Mouse (Mus musculus) heart, postnatal 0 days (tissue): ENCODE results near the gene Pla2g2f. TPM values are rescaled to one million over a fixed set of nuclear protein-coding genes. Genes with fewer than 3 reads are reported as not detected.

Source experiments
- ATAC-seq: fragments of 200-750 bp; cut with Nextera tagmentation; 2 replicates; pipeline ENCODE4 v1.8.0; 2017; ENCODE audit warnings: low read depth, moderate number of reproducible peaks, moderate library complexity; ENCODE audit not compliant: insufficient read depth
- DNase-seq: peaks from one replicate; pipeline ENCODE4 v3.0.0-alpha.2; 2016; ENCODE audit warnings: low spot score
- H3K27ac ChIP-seq: fragments of 300-500 bp; sonication (generic); 2 replicates; pipeline ENCODE4 v1.5.1; 2014; ENCODE audit warnings: low read depth, mild to moderate bottlenecking
- H3K27me3 ChIP-seq: fragments of 300-500 bp; sonication (generic); 2 replicates; pipeline ENCODE4 v1.6.1; 2014; ENCODE audit warnings: low read length, mixed read lengths; ENCODE audit not compliant: control insufficient read depth, insufficient read depth
- H3K36me3 ChIP-seq: fragments of 300-500 bp; sonication (generic); replicated peaks from 2 replicates; pipeline ENCODE4 v1.6.1; 2014; ENCODE audit warnings: low read length, mixed read lengths; ENCODE audit not compliant: control insufficient read depth, insufficient read depth
- H3K4me1 ChIP-seq: fragments of 300-500 bp; sonication (generic); 2 replicates; pipeline ENCODE4 v1.6.1; 2014; ENCODE audit warnings: antibody characterized with exemption; ENCODE audit not compliant: control insufficient read depth, insufficient read depth
- H3K4me2 ChIP-seq: fragments of 300-500 bp; sonication (generic); 2 replicates; pipeline ENCODE4 v1.6.1; 2014; ENCODE audit warnings: low read depth, mild to moderate bottlenecking, low read length, moderate library complexity
- H3K4me3 ChIP-seq: fragments of 300-500 bp; sonication (generic); 2 replicates; pipeline ENCODE4 v1.5.1; 2014; ENCODE audit warnings: low read depth, low read length
- H3K9ac ChIP-seq: fragments of 300-500 bp; sonication (generic); replicated peaks from 2 replicates; pipeline ENCODE4 v1.6.1; 2014; ENCODE audit warnings: low read depth, low read length, mixed read lengths
- H3K9me3 ChIP-seq: fragments of 300-500 bp; sonication (generic); replicated peaks from 2 replicates; pipeline ENCODE4 v1.6.1; 2016; ENCODE audit warnings: low read length; ENCODE audit not compliant: control insufficient read depth
- CTCF ChIP-seq: IDR thresholded peaks from 2 replicates; pipeline ENCODE4 v1.5.1; 2016; ENCODE audit warnings: antibody characterized with exemption, control low read depth, low read depth
- EP300 ChIP-seq: IDR thresholded peaks from 2 replicates; pipeline ENCODE4 v1.6.1; 2016; ENCODE audit warnings: antibody characterized with exemption, low read depth
- WGBS: fragments of 180-500 bp; shearing (Covaris S2); extraction: QIAGEN DNeasy Blood & Tissue Kit; methylation state at CpG from one replicate; pipeline ENCODE4 v1.1.7; 2014; 5-methylcytosine and 5-hydroxymethylcytosine counted together
- polyA plus RNA-seq: library from polyadenylated mRNA; unstranded; fragments of >200 nt; fragmentation: Nextera tagmentation; extraction: Ambion mirVana; gene quantifications from 2 replicates; pipeline ENCODE4 v1.2.1, GENCODE M21; 2015
- total RNA-seq: library from RNA; depleted of rRNA; stranded (reverse); fragments of >200 nt; gene quantifications from 2 replicates; pipeline ENCODE4 v1.2.3, GENCODE M21; 2014; ENCODE audit warnings: low replicate concordance; rRNA removed

Pla2g2f gene
- total and polyA plus RNA-seq, 2 experiments from 2014 or later: not detected

DNA sequence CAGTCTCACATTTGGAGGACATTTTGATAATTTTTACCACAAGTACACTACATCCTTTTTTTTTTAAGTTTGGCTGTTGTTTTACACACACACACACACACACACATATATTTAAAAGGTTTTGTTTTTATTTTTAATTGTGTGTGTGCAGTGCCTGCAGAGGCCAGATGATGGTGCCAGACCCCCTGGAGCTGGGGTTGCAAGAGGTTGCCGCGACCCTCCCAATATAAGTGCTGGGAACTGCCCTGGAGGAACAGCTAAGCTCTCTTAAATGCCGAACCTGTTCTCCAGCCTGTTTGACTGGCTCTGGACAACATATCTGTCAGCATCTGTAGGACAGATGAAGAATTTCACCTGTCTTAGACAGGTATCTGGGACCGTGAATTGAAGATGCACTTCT, 53.3 kb downstream of the Pla2g2f start:
- no peak overlapping the region for H3K9ac ChIP-seq
- ATAC-seq (no peak), DNase-seq (no peak)
- no peak overlapping the region for H3K4me2 ChIP-seq
- H3K4me3 ChIP-seq: no peak overlapping the region
- no peaks in the 10 kb centered on the region for H3K4me1 ChIP-seq
- peaks cover 26% of the 10 kb centered on the region; the same call in 1 of the 2 replicates for H3K27me3 ChIP-seq
- TF ChIP-seq CTCF: no peak
- TF ChIP-seq EP300: no peak
- no peak overlapping the region for H3K27ac ChIP-seq
- 71% methylated on average over 4 of the region's 4 CpGs for WGBS
- H3K36me3 ChIP-seq: no peaks in the 10 kb centered on the region
- no peaks in the 10 kb centered on the region for H3K9me3 ChIP-seq

- H3K9me3 ChIP-seq: no peaks in the 10 kb centered on the region
- H3K4me1 ChIP-seq: no peaks in the 10 kb centered on the region
These were observed 53.8 kb downstream of the Pla2g2f start for GRCm38 (mm10) chr4:138703591-138703990.

DNA sequence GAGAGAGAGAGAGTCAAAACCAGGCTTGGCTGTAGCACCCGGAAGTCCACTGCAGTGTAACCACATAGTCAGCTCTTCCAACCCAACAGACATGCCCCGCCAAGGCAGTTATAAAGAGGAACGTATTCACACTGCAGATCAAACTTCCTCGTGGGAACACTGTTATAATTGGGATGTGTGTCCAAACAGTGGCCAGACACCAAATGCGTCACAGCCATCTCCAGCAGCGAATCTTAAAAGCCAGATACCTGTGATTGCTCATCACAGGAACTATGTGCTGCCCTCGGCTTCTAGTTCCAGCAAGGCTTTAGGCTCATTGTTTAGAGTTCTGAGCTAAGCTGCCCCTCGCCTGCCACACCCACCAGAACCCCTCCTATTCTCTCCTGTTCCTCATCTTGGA, 54.9 kb downstream of the Pla2g2f start:
- Histone ChIP-seq H3K4me2 (no peak overlapping the region), H3K27me3 (peaks cover 19% of the 10 kb centered on the region; the same call in 1 of the 2 replicates), H3K27ac (no peak overlapping the region), H3K4me1 (no peaks in the 10 kb centered on the region), H3K9ac (no peak overlapping the region), H3K9me3 (no peaks in the 10 kb centered on the region), H3K4me3 (no peak overlapping the region), H3K36me3 (no peaks in the 10 kb centered on the region)
- ATAC-seq (no peak), DNase-seq (no peak)
- TF ChIP-seq EP300: no peak
- TF ChIP-seq CTCF: no peak
- 65% methylated on average over 8 of the region's 8 CpGs for WGBS

More at GRCm38 (mm10) chr4:138703591-138703990, 53.8 kb downstream of the Pla2g2f start:
- H3K4me3 ChIP-seq: no peak overlapping the region
- ATAC-seq: no peak
- no peaks in the 10 kb centered on the region for H3K36me3 ChIP-seq
- no peak for TF ChIP-seq EP300
- no peak for TF ChIP-seq CTCF
- no peak for DNase-seq
- H3K27ac ChIP-seq: no peak overlapping the region
- H3K4me2 ChIP-seq: no peak overlapping the region
- no peak overlapping the region for H3K9ac ChIP-seq
- peaks cover 26% of the 10 kb centered on the region; the same call in 1 of the 2 replicates for H3K27me3 ChIP-seq
- WGBS: 45% methylated on average over 7 of the region's 7 CpGs

GRCm38 (mm10) chr4:138702031-138702430, 55.4 kb downstream of the Pla2g2f start:
- no peak overlapping the region for H3K9ac ChIP-seq
- no peak overlapping the region for H3K27ac ChIP-seq
- no peak for DNase-seq
- WGBS: 55% methylated on average over 2 of the region's 2 CpGs
- no peak for ATAC-seq
- TF ChIP-seq CTCF (no peak), EP300 (no peak)
- H3K9me3 ChIP-seq: no peaks in the 10 kb centered on the region
- H3K4me2 ChIP-seq: no peak overlapping the region
- H3K4me3 ChIP-seq: no peak overlapping the region
- no peaks in the 10 kb centered on the region for H3K36me3 ChIP-seq
- H3K27me3 ChIP-seq: peaks cover 19% of the 10 kb centered on the region; the same call in 1 of the 2 replicates
- H3K4me1 ChIP-seq: no peaks in the 10 kb centered on the region

- no peak for ATAC-seq
- peaks cover 25% of the 10 kb centered on the region; the same call in 1 of the 2 replicates for H3K27me3 ChIP-seq
- no peak overlapping the region for H3K9ac ChIP-seq
- TF ChIP-seq EP300 (no peak), CTCF (no peak)
- WGBS: 61% methylated on average over 8 of the region's 8 CpGs
- no peaks in the 10 kb centered on the region for H3K9me3 ChIP-seq
- no peak overlapping the region for H3K4me3 ChIP-seq
- H3K4me2 ChIP-seq: no peak overlapping the region
- no peaks in the 10 kb centered on the region for H3K36me3 ChIP-seq
- no peak for DNase-seq
- no peak overlapping the region for H3K27ac ChIP-seq
- H3K4me1 ChIP-seq: no peaks in the 10 kb centered on the region
These were observed 56.3 kb downstream of the Pla2g2f start for GRCm38 (mm10) chr4:138701111-138701510.

Other genes with a start within 250 kb of the Pla2g2f start
- not detected in 2 replicates for gene Vwa5b1, start 121.7 kb downstream of the Pla2g2f start, total RNA-seq
- not detected in 2 replicates for gene Vwa5b1, start 121.7 kb downstream of the Pla2g2f start, polyA plus RNA-seq
- gene Pla2g2c, start 32.8 kb downstream of the Pla2g2f start, total RNA-seq: 1.0 TPM in 1 of 2 replicates, not detected in the other
- 0.11 and 0.27 TPM in 2 replicates for gene Pla2g2c, start 32.8 kb downstream of the Pla2g2f start, polyA plus RNA-seq
- gene Ubxn10, start 20.5 kb downstream of the Pla2g2f start, total RNA-seq: 1.9 and 2.0 TPM in 2 replicates
- 0.98 and 1.0 TPM in 2 replicates for gene Ubxn10, start 20.5 kb downstream of the Pla2g2f start, polyA plus RNA-seq
- not detected in 2 replicates for gene Pla2g2d, start 18.1 kb upstream of the Pla2g2f start, total RNA-seq
- not detected in 2 replicates for gene Pla2g2d, start 18.1 kb upstream of the Pla2g2f start, polyA plus RNA-seq
- gene Pla2g5, start 105.9 kb upstream of the Pla2g2f start, total RNA-seq: 1.6 and 9.2 TPM in 2 replicates
- 4.7 and 6.2 TPM in 2 replicates for gene Pla2g5, start 105.9 kb upstream of the Pla2g2f start, polyA plus RNA-seq
- not detected in 2 replicates for gene Gm13030, start 116.3 kb upstream of the Pla2g2f start, total RNA-seq
- not detected in 2 replicates for gene Gm13030, start 116.3 kb upstream of the Pla2g2f start, polyA plus RNA-seq
- gene Pla2g2e, start 120.3 kb upstream of the Pla2g2f start, total RNA-seq: not detected in 2 replicates
- 0.15 and 0.30 TPM in 2 replicates for gene Pla2g2e, start 120.3 kb upstream of the Pla2g2f start, polyA plus RNA-seq
- gene Otud3, start 156.3 kb upstream of the Pla2g2f start, total RNA-seq: 5.8 and 12.4 TPM in 2 replicates
- gene Otud3, start 156.3 kb upstream of the Pla2g2f start, polyA plus RNA-seq: 3.5 and 4.1 TPM in 2 replicates
- gene Rnf186, start 209.5 kb upstream of the Pla2g2f start, total RNA-seq: not detected in 2 replicates
- 0.10 TPM in 1 of 2 replicates, not detected in the other for gene Rnf186, start 209.5 kb upstream of the Pla2g2f start, polyA plus RNA-seq
- gene Tmco4, start 215.3 kb upstream of the Pla2g2f start, total RNA-seq: 16.9 and 18.8 TPM in 2 replicates
- gene Tmco4, start 215.3 kb upstream of the Pla2g2f start, polyA plus RNA-seq: 6.2 and 7.7 TPM in 2 replicates